Mouse (Mus musculus): ENCODE results near the gene Gadd45b. TPM values are rescaled to one million over a fixed set of nuclear protein-coding genes. Genes with fewer than 3 reads are reported as not detected.

Gadd45b gene
- total and polyA plus RNA-seq, 3 experiments: 10.1 to 13.3 TPM; not detected in 1

GRCm38 (mm10) chr10:80880131-80880641, 49.7 kb upstream of the Gadd45b start (continued):
- TF ChIP-seq ZMIZ1 (IDR thresholded peaks at IDR 0.05; ENCODE audit: low read depth, low read length): no peak
- TF ChIP-seq EP300 (IDR thresholded peaks at IDR 0.05; ENCODE audit: low read depth in 1 of 2, low read length in 2 of 2): no peak
- TF ChIP-seq SMC3 (IDR thresholded peaks at IDR 0.05; ENCODE audit: low read depth, low read length): peak; percentile 87
- TF ChIP-seq E2F4 (IDR thresholded peaks at IDR 0.05; ENCODE audit: borderline replicate concordance, low read depth, low read length): no peak
- TF ChIP-seq CTCF (IDR thresholded peaks at IDR 0.05 in 2 of 3, conservative IDR thresholded peaks at IDR 0.05 in 1 of 3; ENCODE audit: control insufficient read depth in 1 of 3, insufficient read depth in 1 of 3, low read depth in 2 of 3, low read length in 3 of 3, poor library complexity in 1 of 3, severe bottlenecking in 1 of 3): peak; percentile 96 to 99 (median 99)
- TF ChIP-seq MAX (IDR thresholded peaks at IDR 0.05; ENCODE audit: low read length): peak; percentile 96
- peak; percentile 27; the same call in 1 of the 2 replicates for TF ChIP-seq TAL1 (IDR thresholded peaks at IDR 0.05; ENCODE audit: low read length)
- no peak for TF ChIP-seq MEF2A (IDR thresholded peaks at IDR 0.05; ENCODE audit: extremely low read depth, insufficient replicate concordance, low read depth, low read length, poor library complexity, severe bottlenecking)

- H3K9me3 ChIP-seq (replicated peaks; ENCODE audit: insufficient read depth, low read length): no peaks in the 10 kb centered on the region
- peaks cover 2 to 11% of the 10 kb centered on the region in 2 experiments; a peak in 3 of 4 replicates for H3K4me1 ChIP-seq (ENCODE audit: control insufficient read depth in 1 of 2, insufficient read depth in 2 of 2, low read length in 2 of 2)
- no peak overlapping the region for H3K27ac ChIP-seq (ENCODE audit: control insufficient read depth, low read depth, low read length)
- H3K9ac ChIP-seq (ENCODE audit: control insufficient read depth, low read depth, low read length, poor library complexity, severe bottlenecking): no peak overlapping the region
- no peak for TF ChIP-seq E2F4 (IDR thresholded peaks at IDR 0.05; ENCODE audit: borderline replicate concordance, low read depth, low read length)
- TF ChIP-seq SMC3 (IDR thresholded peaks at IDR 0.05; ENCODE audit: low read depth, low read length): peak; percentile 52
- TF ChIP-seq POLR2AphosphoS2 (IDR thresholded peaks at IDR 0.05; ENCODE audit: low read length): no peak
- peak in 2 of 3 experiments; percentile 50 to 60; a peak in 4 of 6 replicates for TF ChIP-seq CTCF (IDR thresholded peaks at IDR 0.05 in 2 of 3, conservative IDR thresholded peaks at IDR 0.05 in 1 of 3; ENCODE audit: control insufficient read depth in 1 of 3, insufficient read depth in 1 of 3, low read depth in 2 of 3, low read length in 3 of 3, poor library complexity in 1 of 3, severe bottlenecking in 1 of 3)
- no peak for TF ChIP-seq GATA1 (IDR thresholded peaks at IDR 0.05; ENCODE audit: low read depth, low read length)
- no peak for TF ChIP-seq RCOR1 (IDR thresholded peaks at IDR 0.05; ENCODE audit: low read depth, low read length)
- peak; percentile 30 for TF ChIP-seq RAD21 (IDR thresholded peaks at IDR 0.05; ENCODE audit: low read depth, low read length)
- TF ChIP-seq ZKSCAN1 (IDR thresholded peaks at IDR 0.05; ENCODE audit: low read depth, low read length): no peak
- TF ChIP-seq USF2 (IDR thresholded peaks at IDR 0.05; ENCODE audit: borderline replicate concordance in 1 of 2, insufficient read depth in 1 of 2, low read depth in 1 of 2, low read length in 2 of 2): no peak
- no peak for TF ChIP-seq POLR2A (IDR thresholded peaks at IDR 0.05; ENCODE audit: control insufficient read depth in 1 of 2, insufficient read depth in 1 of 2, low read depth in 1 of 2, low read length in 2 of 2, poor library complexity in 1 of 2)
- TF ChIP-seq ZC3H11A (IDR thresholded peaks at IDR 0.05; ENCODE audit: low read depth, low read length): 0 out of 2 replicates have a peak, but pooled peaks have one; percentile 12
- no peaks in the 10 kb centered on the region for H3K27me3 ChIP-seq (ENCODE audit: control insufficient read depth in 1 of 2, insufficient read depth in 2 of 2, low read length in 2 of 2)
- H3K4me3 ChIP-seq (ENCODE audit: control insufficient read depth in 1 of 2, insufficient read depth in 1 of 2, low read depth in 2 of 2, low read length in 2 of 2): no peak overlapping the region
- H3K36me3 ChIP-seq (ENCODE audit: control insufficient read depth in 1 of 2, insufficient read depth in 2 of 2, low read length in 2 of 2): no peaks in the 10 kb centered on the region
- H3K79me2 ChIP-seq (ENCODE audit: control insufficient read depth, insufficient read depth, low read length, poor library complexity): no peaks in the 10 kb centered on the region
- peak; percentile 63 for DNase-seq (ENCODE audit: low read depth, low spot score)
Observed at GRCm38 (mm10) chr10:80880901-80881300, 49.0 kb upstream of the Gadd45b start.

GRCm38 (mm10) chr10:80881301-80881700, 48.6 kb upstream of the Gadd45b start:
- TF ChIP-seq MYB (IDR thresholded peaks at IDR 0.05; ENCODE audit: low read depth, low read length) (no peak), SMC3 (IDR thresholded peaks at IDR 0.05; ENCODE audit: low read depth, low read length) (peak; percentile 94), CTCF (IDR thresholded peaks at IDR 0.05 in 2 of 3, conservative IDR thresholded peaks at IDR 0.05 in 1 of 3; ENCODE audit: control insufficient read depth in 1 of 3, insufficient read depth in 1 of 3, low read depth in 2 of 3, low read length in 3 of 3, poor library complexity in 1 of 3, severe bottlenecking in 1 of 3) (peak; percentile 82 to 95 (median 88)), ZC3H11A (IDR thresholded peaks at IDR 0.05; ENCODE audit: low read depth, low read length) (peak; percentile 76), RAD21 (IDR thresholded peaks at IDR 0.05; ENCODE audit: low read depth, low read length) (peak; percentile 67), USF2 (IDR thresholded peaks at IDR 0.05; ENCODE audit: borderline replicate concordance in 1 of 2, insufficient read depth in 1 of 2, low read depth in 1 of 2, low read length in 2 of 2) (no peak)
- peak; percentile 86 for DNase-seq (ENCODE audit: low read depth, low spot score)
- Histone ChIP-seq H3K4me3 (ENCODE audit: control insufficient read depth in 1 of 2, insufficient read depth in 1 of 2, low read depth in 2 of 2, low read length in 2 of 2) (no peak overlapping the region), H3K79me2 (ENCODE audit: control insufficient read depth, insufficient read depth, low read length, poor library complexity) (no peaks in the 10 kb centered on the region), H3K9ac (ENCODE audit: control insufficient read depth, low read depth, low read length, poor library complexity, severe bottlenecking) (no peak overlapping the region), H3K36me3 (ENCODE audit: control insufficient read depth in 1 of 2, insufficient read depth in 2 of 2, low read length in 2 of 2) (no peaks in the 10 kb centered on the region), H3K4me1 (ENCODE audit: control insufficient read depth in 1 of 2, insufficient read depth in 2 of 2, low read length in 2 of 2) (peaks cover 2 to 11% of the 10 kb centered on the region in 2 experiments; a peak in 3 of 4 replicates), H3K27ac (ENCODE audit: control insufficient read depth, low read depth, low read length) (no peak overlapping the region), H3K9me3 (replicated peaks; ENCODE audit: insufficient read depth, low read length) (no peaks in the 10 kb centered on the region), H3K27me3 (ENCODE audit: control insufficient read depth in 1 of 2, insufficient read depth in 2 of 2, low read length in 2 of 2) (no peaks in the 10 kb centered on the region)
